Mouse (Mus musculus): ENCODE measurements around the gene Lenep.

- TF ChIP-seq POLR2A (IDR thresholded peaks at IDR 0.05; ENCODE audit: control insufficient read depth, extremely low read depth, insufficient read depth, low read length, poor library complexity) = no peak
- TF ChIP-seq CTCF (IDR thresholded peaks at IDR 0.05; ENCODE audit: borderline replicate concordance, control insufficient read depth, extremely low read depth, insufficient read depth, low read length, poor library complexity) = no peak
Observed at GRCm38 (mm10) chr3:89401329-89401728, 1.3 kb downstream of the Lenep start.

Data from thymus, adult 2 months (tissue).